Mouse (Mus musculus) hindbrain, embryonic 16.5 days (tissue): ENCODE measurements around the gene Wnt6. TPM values are rescaled to one million over a fixed set of nuclear protein-coding genes. Genes with fewer than 3 reads are reported as not detected.

Experiments
- ATAC-seq: fragments of 200-750 bp; cut with Nextera tagmentation; 2 replicates; pipeline ENCODE4 v1.8.0; 2017; ENCODE audit warnings: moderate TSS enrichment, moderate library complexity
- H3K27ac ChIP-seq: fragments of 300-500 bp; sonication (generic); 2 replicates; pipeline ENCODE4 v1.5.1; 2014; ENCODE audit warnings: low read depth, mild to moderate bottlenecking, control low read depth, low read length, moderate library complexity
- H3K27me3 ChIP-seq: fragments of 300-500 bp; sonication (generic); replicated peaks from 2 replicates; pipeline ENCODE4 v1.6.1; 2014; ENCODE audit warnings: low read length; ENCODE audit not compliant: control insufficient read depth, insufficient read depth
- H3K36me3 ChIP-seq: fragments of 300-500 bp; sonication (generic); 2 replicates; pipeline ENCODE4 v1.6.1; 2014; ENCODE audit warnings: mild to moderate bottlenecking, low read length, moderate library complexity, mixed read lengths; ENCODE audit not compliant: control insufficient read depth, insufficient read depth
- H3K4me1 ChIP-seq: fragments of 300-500 bp; sonication (generic); 2 replicates; pipeline ENCODE4 v1.6.1; 2014; ENCODE audit warnings: low read depth, low read length; ENCODE audit not compliant: control insufficient read depth, insufficient read depth
- H3K4me2 ChIP-seq: fragments of 300-500 bp; sonication (generic); 2 replicates; pipeline ENCODE4 v1.6.1; 2014; ENCODE audit warnings: mild to moderate bottlenecking, low read length, control low read depth, moderate library complexity
- H3K4me3 ChIP-seq: fragments of 300-500 bp; sonication (generic); 2 replicates; pipeline ENCODE4 v1.5.1; 2014; ENCODE audit warnings: mild to moderate bottlenecking, low read length, control low read depth, moderate library complexity
- H3K9ac ChIP-seq: fragments of 300-500 bp; sonication (generic); 2 replicates; pipeline ENCODE4 v1.6.1; 2014; ENCODE audit warnings: low read depth, mild to moderate bottlenecking, control low read depth, low read length, moderate library complexity
- H3K9me3 ChIP-seq: fragments of 300-500 bp; sonication (generic); 2 replicates; pipeline ENCODE4 v1.6.1; 2014; ENCODE audit warnings: mild to moderate bottlenecking, low read length, moderate library complexity; ENCODE audit not compliant: control insufficient read depth
- WGBS: fragments of 180-500 bp; shearing (Covaris S2); extraction: QIAGEN DNeasy Blood & Tissue Kit; methylation state at CpG from one replicate; pipeline ENCODE4 v1.1.7; 2014; 5-methylcytosine and 5-hydroxymethylcytosine counted together
- polyA plus RNA-seq: library from polyadenylated mRNA; unstranded; fragments of >200 nt; fragmentation: Nextera tagmentation; extraction: Ambion mirVana; gene quantifications from 2 replicates; pipeline ENCODE4 v1.2.1, GENCODE M21; 2015

Gene Wnt6
- polyA plus RNA-seq, 1 experiment from 2014 or later: 6.1 TPM

- 16% methylated on average over 6 of the region's 6 CpGs for WGBS
- H3K36me3 ChIP-seq: no peaks in the 10 kb centered on the region
- no peak overlapping the region for H3K27ac ChIP-seq
- no peak overlapping the region for H3K9ac ChIP-seq
- H3K4me3 ChIP-seq: no peak overlapping the region
- no peak overlapping the region for H3K4me2 ChIP-seq
- H3K4me1 ChIP-seq: peaks cover 30% of the 10 kb centered on the region
- H3K27me3 ChIP-seq: peaks cover 59% of the 10 kb centered on the region
- no peak for ATAC-seq
- no peaks in the 10 kb centered on the region for H3K9me3 ChIP-seq
Observed at GRCm38 (mm10) chr1:74801631-74802140, 30.0 kb downstream of the Wnt6 start.

- ATAC-seq: peak; percentile 56
- Histone ChIP-seq H3K9me3 (no peaks in the 10 kb centered on the region), H3K36me3 (no peaks in the 10 kb centered on the region), H3K27me3 (peaks cover 54% of the 10 kb centered on the region), H3K4me2 (peak overlapping the region; percentile 93), H3K9ac (peak overlapping the region; percentile 70), H3K4me3 (peak overlapping the region; percentile 57), H3K27ac (peak overlapping the region; percentile 60; the same call in 1 of the 2 replicates), H3K4me1 (peaks cover 40% of the 10 kb centered on the region)
- WGBS: under 1% methylated on average over 57 of the region's 57 CpGs
Observed at GRCm38 (mm10) chr1:74802795-74803656, 31.3 kb downstream of the Wnt6 start.

DNA sequence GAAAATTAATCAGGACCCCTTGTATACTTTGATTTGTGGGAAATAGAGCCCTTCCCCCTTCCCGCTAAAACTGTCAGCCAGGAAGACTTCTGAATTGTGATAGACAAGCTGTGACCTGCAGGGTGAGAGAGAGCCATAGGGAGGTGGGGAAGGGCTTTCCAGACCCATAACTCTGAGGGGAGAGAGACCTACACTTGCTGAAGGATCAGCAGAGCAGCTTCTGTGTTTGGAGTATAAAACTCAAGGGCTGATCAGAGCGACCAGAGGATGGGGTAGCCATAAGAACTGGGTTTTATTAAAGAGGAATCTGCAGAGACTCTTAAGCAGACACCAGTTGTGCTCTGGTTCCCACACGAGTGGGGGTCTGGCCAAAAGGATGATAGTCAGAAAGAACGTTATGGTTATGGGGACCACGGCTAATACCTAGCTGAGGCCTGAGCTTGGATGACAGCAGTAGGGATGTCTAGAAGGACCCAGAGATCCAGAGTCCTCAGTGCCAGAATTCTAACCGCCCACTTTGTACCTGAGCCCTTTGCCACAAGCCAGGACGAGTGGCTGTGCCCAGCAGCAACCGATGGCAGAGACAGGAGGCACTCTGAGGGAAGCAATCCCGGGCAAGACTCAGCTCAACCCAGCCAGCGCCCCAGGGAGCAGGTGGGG is 32.6 kb downstream of the Wnt6 start:
- no peaks in the 10 kb centered on the region for H3K9me3 ChIP-seq
- WGBS: 12% methylated on average over 10 of the region's 10 CpGs
- no peaks in the 10 kb centered on the region for H3K36me3 ChIP-seq
- no peak overlapping the region for H3K4me2 ChIP-seq
- H3K4me1 ChIP-seq: peaks cover 44% of the 10 kb centered on the region
- no peak overlapping the region for H3K27ac ChIP-seq
- no peak for ATAC-seq
- no peak overlapping the region for H3K9ac ChIP-seq
- peaks cover 45% of the 10 kb centered on the region for H3K27me3 ChIP-seq
- H3K4me3 ChIP-seq: no peak overlapping the region

GRCm38 (mm10) chr1:74805340-74805835 is 33.7 kb downstream of the Wnt6 start:
- Histone ChIP-seq H3K27ac (no peak overlapping the region), H3K27me3 (peaks cover 35% of the 10 kb centered on the region), H3K4me2 (no peak overlapping the region), H3K9me3 (no peaks in the 10 kb centered on the region), H3K36me3 (no peaks in the 10 kb centered on the region), H3K4me3 (no peak overlapping the region), H3K9ac (no peak overlapping the region), H3K4me1 (peaks cover 42% of the 10 kb centered on the region)
- no peak for ATAC-seq
- WGBS: 42% methylated on average over 3 of the region's 4 CpGs

- Histone ChIP-seq H3K27me3 (peaks cover 32% of the 10 kb centered on the region), H3K27ac (no peak overlapping the region), H3K36me3 (no peaks in the 10 kb centered on the region), H3K4me3 (no peak overlapping the region), H3K4me1 (peaks cover 37% of the 10 kb centered on the region), H3K4me2 (no peak overlapping the region), H3K9ac (no peak overlapping the region), H3K9me3 (no peaks in the 10 kb centered on the region)
- ATAC-seq: no peak
- 24% methylated on average over 5 of the region's 5 CpGs for WGBS
Observed at GRCm38 (mm10) chr1:74805843-74806242, 34.2 kb downstream of the Wnt6 start.

GRCm38 (mm10) chr1:74806360-74807311 is 34.9 kb downstream of the Wnt6 start:
- Histone ChIP-seq H3K9me3 (no peaks in the 10 kb centered on the region), H3K4me1 (peaks cover 36% of the 10 kb centered on the region), H3K27ac (peak overlapping the region; percentile 19; the same call in 1 of the 2 replicates), H3K27me3 (peaks cover 28% of the 10 kb centered on the region), H3K36me3 (no peaks in the 10 kb centered on the region), H3K4me2 (peak overlapping the region; percentile 65), H3K9ac (peak overlapping the region; percentile 55), H3K4me3 (peak overlapping the region; percentile 38)
- 1% methylated on average over 35 of the region's 38 CpGs for WGBS
- ATAC-seq: peak; percentile 49

DNA sequence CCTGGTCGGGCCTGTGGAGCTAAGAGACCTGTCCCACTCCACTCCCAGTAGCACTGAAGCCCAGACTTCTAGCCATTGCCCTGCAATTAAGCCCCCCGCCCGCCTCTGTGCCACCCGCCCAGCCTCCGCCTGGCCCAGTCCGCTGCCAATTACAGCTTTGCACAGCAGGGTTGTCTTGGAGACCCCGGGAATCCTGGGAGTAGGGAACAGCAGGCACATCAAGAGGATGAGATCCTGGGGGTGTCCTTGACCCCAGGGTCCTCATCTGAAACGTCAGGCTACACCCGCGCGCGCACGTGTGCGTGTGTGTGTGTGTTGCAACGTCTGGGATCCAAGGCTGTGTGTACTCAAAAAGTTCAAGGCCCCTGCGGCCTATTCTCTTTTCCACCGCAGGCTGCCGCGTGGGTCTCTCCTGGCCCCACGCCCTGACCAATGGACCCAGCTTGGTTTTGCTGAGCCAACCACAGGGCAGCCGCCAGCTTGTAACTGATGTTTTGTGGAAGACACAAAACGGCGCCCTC is 35.9 kb downstream of the Wnt6 start:
- H3K9me3 ChIP-seq: no peaks in the 10 kb centered on the region
- H3K4me2 ChIP-seq: peak overlapping the region; percentile 65
- ATAC-seq: peak; percentile 10
- WGBS: 3% methylated on average over 23 of the region's 23 CpGs
- H3K9ac ChIP-seq: peak overlapping the region; percentile 55
- H3K27me3 ChIP-seq: peaks cover 18% of the 10 kb centered on the region
- H3K36me3 ChIP-seq: no peaks in the 10 kb centered on the region
- peaks cover 35% of the 10 kb centered on the region for H3K4me1 ChIP-seq
- H3K27ac ChIP-seq: peak overlapping the region; percentile 19; the same call in 1 of the 2 replicates
- peak overlapping the region; percentile 20 for H3K4me3 ChIP-seq

DNA sequence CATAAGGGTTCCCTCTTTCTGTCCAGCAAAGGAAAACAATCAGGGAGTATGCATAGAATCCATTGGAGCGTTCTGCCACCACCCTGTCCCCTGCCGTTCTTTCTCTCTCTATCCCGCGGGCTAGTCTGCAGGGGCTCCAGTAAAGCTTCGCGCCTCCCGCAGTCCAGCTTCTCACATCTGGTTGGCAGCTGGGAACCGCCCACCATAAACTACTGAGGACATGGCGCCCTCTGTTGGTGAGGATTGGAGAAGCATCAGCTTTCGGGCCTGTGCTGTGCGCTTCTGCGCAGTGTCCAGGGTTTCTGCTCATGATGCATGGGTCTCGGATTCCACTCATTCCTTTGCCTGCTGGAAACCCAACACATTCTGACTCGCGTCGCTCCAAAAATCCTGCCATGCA is 36.4 kb downstream of the Wnt6 start:
- ATAC-seq: peak; percentile 83
- H3K4me1 ChIP-seq: peaks cover 31% of the 10 kb centered on the region
- H3K36me3 ChIP-seq: no peaks in the 10 kb centered on the region
- WGBS: 0% methylated on average over 16 of the region's 16 CpGs
- no peaks in the 10 kb centered on the region for H3K9me3 ChIP-seq
- H3K9ac ChIP-seq: peak overlapping the region; percentile 44
- peak overlapping the region; percentile 45; the same call in 1 of the 2 replicates for H3K27ac ChIP-seq
- H3K4me2 ChIP-seq: peak overlapping the region; percentile 65
- peaks cover 14% of the 10 kb centered on the region for H3K27me3 ChIP-seq
- peak overlapping the region; percentile 23 for H3K4me3 ChIP-seq
